Mouse (Mus musculus) erythroblast, embryonic 14.5 days (primary cell): ENCODE measurements around the gene Sf3b5. TPM values are rescaled to one million over a fixed set of nuclear protein-coding genes. Genes with fewer than 3 reads are reported as not detected.

Source experiments
- H3K27me3 ChIP-seq: 2 replicates; pipeline ENCODE4 v1.6.1; 2012; ENCODE audit warnings: inconsistent platforms; ENCODE audit not compliant: control insufficient read depth
- H3K36me3 ChIP-seq: 2 replicates; pipeline ENCODE4 v1.6.1; 2012; ENCODE audit warnings: mild to moderate bottlenecking, inconsistent platforms; ENCODE audit not compliant: control insufficient read depth
- H3K4me1 ChIP-seq: 2 replicates; pipeline ENCODE4 v1.6.1; 2012; ENCODE audit warnings: inconsistent platforms; ENCODE audit not compliant: control insufficient read depth
- H3K4me3 ChIP-seq: replicated peaks from 2 replicates; pipeline ENCODE3; 2012; ENCODE audit warnings: moderate library complexity, mild to moderate bottlenecking, inconsistent platforms
- H3K9me3 ChIP-seq: 2 replicates; pipeline ENCODE4 v1.6.1; 2012; ENCODE audit warnings: low read length, inconsistent platforms, mixed read lengths; ENCODE audit not compliant: control insufficient read depth
- GATA1 ChIP-seq: IDR thresholded peaks from 2 replicates; pipeline ENCODE4 v1.6.1; 2012; ENCODE audit warnings: low read length, inconsistent platforms, mixed read lengths
- TAL1 ChIP-seq: IDR thresholded peaks from 3 replicates; pipeline ENCODE4 v1.6.1; 2012; ENCODE audit warnings: low read length, inconsistent platforms, mixed read lengths
- polyA plus RNA-seq: library from polyadenylated mRNA; stranded (reverse); fragments of >175 nt; gene quantifications from 2 replicates; pipeline ENCODE4 v1.2.3, GENCODE M21; 2012

Gene Sf3b5
- polyA plus RNA-seq: 9.0 and 10.6 TPM in 2 replicates

- H3K4me3 ChIP-seq: no peak within 1 kb of the TSS
- peaks cover 27% of the 10 kb centered on the region for H3K4me1 ChIP-seq
- no peaks in the 10 kb centered on the region for H3K9me3 ChIP-seq
- H3K36me3 ChIP-seq: peaks cover 5% of the 10 kb centered on the region
- H3K27me3 ChIP-seq: no peaks in the 10 kb centered on the region
- TF ChIP-seq TAL1: no peak
- TF ChIP-seq GATA1: no peak
Measured at GRCm38 (mm10) chr10:13005043-13005442, at the start of gene Sf3b5. Sf3b5 (plus strand) TSS chr10:13005343.

- peaks cover 3% of the 10 kb centered on the region for H3K9me3 ChIP-seq
- no peaks in the 10 kb centered on the region for H3K27me3 ChIP-seq
- H3K4me1 ChIP-seq: peaks cover 13% of the 10 kb centered on the region
- peaks cover 17% of the 10 kb centered on the region for H3K36me3 ChIP-seq
- TF ChIP-seq TAL1: no peak
- no peak for TF ChIP-seq GATA1
- no peak overlapping the region for H3K4me3 ChIP-seq
Measured at GRCm38 (mm10) chr10:12955831-12956230, 49.3 kb upstream of the Sf3b5 start.

GRCm38 (mm10) chr10:12957271-12957670 is 47.9 kb upstream of the Sf3b5 start:
- H3K27me3 ChIP-seq: no peaks in the 10 kb centered on the region
- H3K9me3 ChIP-seq: peaks cover 3% of the 10 kb centered on the region
- no peak overlapping the region for H3K4me3 ChIP-seq
- no peak for TF ChIP-seq GATA1
- no peak for TF ChIP-seq TAL1
- peaks cover 20% of the 10 kb centered on the region for H3K4me1 ChIP-seq
- H3K36me3 ChIP-seq: peaks cover 25% of the 10 kb centered on the region

- no peaks in the 10 kb centered on the region for H3K27me3 ChIP-seq
- peaks cover 36% of the 10 kb centered on the region for H3K4me1 ChIP-seq
- no peak for TF ChIP-seq TAL1
- no peak for TF ChIP-seq GATA1
- peak overlapping the region; percentile 87 for H3K4me3 ChIP-seq
- H3K36me3 ChIP-seq: peaks cover 25% of the 10 kb centered on the region
- H3K9me3 ChIP-seq: peaks cover 3% of the 10 kb centered on the region
Measured at GRCm38 (mm10) chr10:12961546-12961945, 43.6 kb upstream of the Sf3b5 start.

- H3K4me1 ChIP-seq: peaks cover 36% of the 10 kb centered on the region
Measured at GRCm38 (mm10) chr10:12962238-12962637, 42.9 kb upstream of the Sf3b5 start.

GRCm38 (mm10) chr10:12963362-12964147 is 41.6 kb upstream of the Sf3b5 start:
- TF ChIP-seq GATA1 (no peak), TAL1 (no peak)
- H3K27me3 ChIP-seq: no peaks in the 10 kb centered on the region; the same call in 1 of the 2 replicates
- peaks cover 23% of the 10 kb centered on the region for H3K36me3 ChIP-seq
- peaks cover 36% of the 10 kb centered on the region for H3K4me1 ChIP-seq
- peaks cover 3% of the 10 kb centered on the region for H3K9me3 ChIP-seq
- H3K4me3 ChIP-seq: peak overlapping the region; percentile 87

More at GRCm38 (mm10) chr10:12962238-12962637, 42.9 kb upstream of the Sf3b5 start:
- Histone ChIP-seq H3K9me3 (peaks cover 3% of the 10 kb centered on the region), H3K36me3 (peaks cover 25% of the 10 kb centered on the region), H3K4me3 (peak overlapping the region; percentile 87), H3K27me3 (no peaks in the 10 kb centered on the region)
- TF ChIP-seq TAL1: peak; percentile 58
- TF ChIP-seq GATA1: no peak

GRCm38 (mm10) chr10:12964151-12965075 is 40.7 kb upstream of the Sf3b5 start, which contains the start of gene Stx11:
Stx11 (minus strand) TSS chr10:12964298.
- TF ChIP-seq GATA1 (no peak), TAL1 (no peak)
- peaks cover 3% of the 10 kb centered on the region for H3K9me3 ChIP-seq
- H3K27me3 ChIP-seq: no peaks in the 10 kb centered on the region; the same call in 1 of the 2 replicates
- H3K4me1 ChIP-seq: peaks cover 36% of the 10 kb centered on the region
- H3K36me3 ChIP-seq: peaks cover 16% of the 10 kb centered on the region
- peak within 1 kb of the TSS; percentile 87 for H3K4me3 ChIP-seq

GRCm38 (mm10) chr10:12965669-12966180 is 39.4 kb upstream of the Sf3b5 start:
- no peaks in the 10 kb centered on the region; the same call in 1 of the 2 replicates for H3K27me3 ChIP-seq
- H3K4me1 ChIP-seq: peaks cover 36% of the 10 kb centered on the region
- H3K4me3 ChIP-seq: no peak overlapping the region

GRCm38 (mm10) chr10:12974572-12974971 is 30.6 kb upstream of the Sf3b5 start:
- Histone ChIP-seq H3K4me3 (no peak overlapping the region), H3K36me3 (no peaks in the 10 kb centered on the region), H3K4me1 (no peaks in the 10 kb centered on the region), H3K27me3 (no peaks in the 10 kb centered on the region), H3K9me3 (no peaks in the 10 kb centered on the region)
- no peak for TF ChIP-seq TAL1
- TF ChIP-seq GATA1: no peak

More at GRCm38 (mm10) chr10:12965669-12966180, 39.4 kb upstream of the Sf3b5 start:
- Histone ChIP-seq H3K9me3 (no peaks in the 10 kb centered on the region), H3K36me3 (peaks cover 9% of the 10 kb centered on the region)
- TF ChIP-seq GATA1 (no peak), TAL1 (no peak)
